In genomic region chr5:31203866-31204265, GRCm38 (mm10) we compare ENCODE assay signal across 26 mouse cellular contexts.
"Had no signal": no experiment of that assay in that cellular context is flagged by ENCODE, and none has a peak within 500 bp of the region (broad histone marks: within the 10 kb centered on the region; RNA-seq: fewer than 3 reads in every experiment).

No protein-coding gene starts in this region.

- ATAC-seq: hindbrain, embryonic 16.5 days; inflammation-experienced regulatory T-cells, adult 6 months; intestine, embryonic 15.5 days; intestine, postnatal 0 days had no signal

- H3K9me3 ChIP-seq: heart, embryonic 15.5 days; liver, embryonic 15.5 days had no signal

- H3K27me3 ChIP-seq: heart, embryonic 13.5 days; heart, embryonic 15.5 days; hindbrain, embryonic 12.5 days; intestine, embryonic 15.5 days; limb, embryonic 12.5 days; liver, embryonic 13.5 days; liver, embryonic 15.5 days had no signal

- DNase-seq: gastrocnemius, adult 2 months; gastrocnemius, postnatal 10 days; gastrocnemius, postnatal 25 days; heart, adult 2 months; heart, postnatal 14 days; heart, postnatal 36 days; kidney, adult 18-20 months; kidney, adult 8-10 months; kidney, postnatal 10 days; kidney, postnatal 25 days; kidney, postnatal 4 days; liver, embryonic 13.5 days had no signal

- H3K27ac ChIP-seq: gastrocnemius, adult 2 months; heart, adult 2 months; heart, embryonic 13.5 days; heart, embryonic 15.5 days; hindbrain, embryonic 10.5 days; hindbrain, embryonic 12.5 days; hindbrain, embryonic 14.5 days; intestine, embryonic 15.5 days; layer of hippocampus, adult 2 months; left cerebral cortex, adult 2 months; limb, embryonic 10.5 days; limb, embryonic 12.5 days; liver, embryonic 15.5 days had no signal

- H3K9ac ChIP-seq: heart, embryonic 13.5 days; heart, embryonic 15.5 days; hindbrain, embryonic 12.5 days; hindbrain, embryonic 14.5 days; intestine, embryonic 15.5 days; limb, embryonic 12.5 days; liver, embryonic 13.5 days; liver, embryonic 15.5 days had no signal

- H3K4me2 ChIP-seq: heart, embryonic 13.5 days; heart, embryonic 15.5 days; hindbrain, embryonic 14.5 days; intestine, embryonic 15.5 days; liver, embryonic 13.5 days; liver, embryonic 15.5 days had no signal

- H3K4me3 ChIP-seq: gastrocnemius, adult 2 months; heart, adult 2 months; heart, embryonic 13.5 days; heart, embryonic 15.5 days; hindbrain, embryonic 10.5 days; hindbrain, embryonic 12.5 days; intestine, embryonic 15.5 days; layer of hippocampus, adult 2 months; left cerebral cortex, adult 2 months; limb, embryonic 12.5 days; liver, embryonic 13.5 days; liver, embryonic 15.5 days had no signal
